Mouse (Mus musculus): ENCODE data around the gene Aktip. TPM values are rescaled to one million over a fixed set of nuclear protein-coding genes. Genes with fewer than 3 reads are reported as not detected.

Gene Aktip
- total and polyA plus RNA-seq, 3 experiments, result 9.3 to 13.4 (median 13.3) TPM

- in situ Hi-C loops (cut with MboI; ENCODE audit: low pct_ligation_motif_present, low pct_unique_long_range_greater_than_20kb, low sequenced_read_pairs) (no loop called here), dilution Hi-C loops (cut with MboI; ENCODE audit: extremely low pct_ligation_motif_present, extremely low pct_unique_long_range_greater_than_20kb, low sequenced_read_pairs) (no loop called here)
- no peak overlapping the region for H3K4me2 ChIP-seq (ENCODE audit: insufficient read depth, low read depth, poor library complexity, severe bottlenecking)
Observed at GRCm38 (mm10) chr8:91170152-91170551, 29.6 kb downstream of the Aktip start.

DNA sequence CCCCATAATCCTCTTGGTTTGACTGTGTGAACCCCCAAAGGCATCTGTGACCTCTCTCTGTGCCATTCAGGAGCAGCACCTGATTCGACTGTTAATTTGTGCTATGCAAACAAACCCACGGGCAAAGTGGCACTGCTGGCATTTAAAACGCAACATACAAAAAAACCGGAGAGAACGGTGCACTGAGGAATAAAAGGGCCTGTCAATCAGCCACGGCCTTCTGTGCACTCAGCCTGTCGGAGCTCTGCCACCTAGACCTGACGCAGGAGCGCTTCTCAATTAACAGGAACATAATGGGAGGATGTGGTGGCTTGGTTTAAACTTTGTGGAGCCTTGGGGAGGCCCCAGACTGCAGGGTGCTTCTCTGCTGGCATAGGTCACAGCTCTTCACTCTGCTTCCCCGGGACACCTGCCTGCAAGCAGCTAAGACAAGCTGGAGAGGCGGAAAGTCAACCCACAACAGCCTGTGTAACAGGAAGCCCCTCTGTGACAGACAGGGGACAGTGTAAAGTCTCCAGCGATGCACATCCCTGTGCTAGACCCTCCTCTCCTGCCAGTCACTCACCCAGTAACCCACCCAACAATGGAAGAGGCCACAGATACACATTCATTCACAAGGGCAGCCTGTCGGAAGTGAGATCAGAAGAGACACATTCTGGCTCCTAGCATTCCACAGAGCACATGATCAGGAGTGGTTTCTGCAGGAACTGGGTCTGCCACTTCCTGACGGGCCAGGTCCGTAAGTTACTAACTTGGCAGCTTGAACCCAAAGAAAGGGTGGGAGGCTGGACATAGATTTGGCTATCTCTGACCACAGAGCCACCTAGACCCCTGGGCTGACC lies 39.6 kb downstream of the Aktip start:
- Histone ChIP-seq H3K79me2 (replicated peaks; ENCODE audit: control insufficient read depth, extremely low read depth, insufficient read depth, poor library complexity, severe bottlenecking) (no peaks in the 10 kb centered on the region), H3K9ac (ENCODE audit: insufficient read depth, low read depth) (no peak overlapping the region), H3K4me3 (replicated peaks in 1 of 3; ENCODE audit: low read depth in 2 of 3, low read length in 2 of 3, poor library complexity in 1 of 3) (no peak overlapping the region), H3K27ac (ENCODE audit: insufficient read depth, low read depth) (no peak overlapping the region), H3K4me2 (ENCODE audit: insufficient read depth, low read depth, poor library complexity, severe bottlenecking) (no peak overlapping the region), H3K9me3 (replicated peaks; ENCODE audit: low read length) (peaks cover 9% of the 10 kb centered on the region), H3K36me3 (replicated peaks in 1 of 2; ENCODE audit: control insufficient read depth in 1 of 2, insufficient read depth in 1 of 2, low read length in 1 of 2) (no peaks in the 10 kb centered on the region), H3K4me1 (ENCODE audit: control insufficient read depth in 1 of 2, insufficient read depth in 2 of 2) (peaks cover 0 to 17% of the 10 kb centered on the region in 2 experiments; a peak in 2 of 4 replicates), H3K27me3 (replicated peaks) (no peaks in the 10 kb centered on the region)
- dilution Hi-C loops (cut with MboI; ENCODE audit: extremely low pct_ligation_motif_present, extremely low pct_unique_long_range_greater_than_20kb, low sequenced_read_pairs), result no loop called here
- in situ Hi-C loops (cut with MboI; ENCODE audit: low pct_ligation_motif_present, low pct_unique_long_range_greater_than_20kb, low sequenced_read_pairs), result no loop called here
- TF ChIP-seq USF1 (IDR thresholded peaks at IDR 0.05; ENCODE audit: low read depth, low read length) (no peak), JUN (IDR thresholded peaks at IDR 0.05; ENCODE audit: insufficient read depth, low read depth, low read length) (no peak), MEF2A (IDR thresholded peaks at IDR 0.05; ENCODE audit: borderline replicate concordance, low read depth, low read length) (no peak), RAD21 (IDR thresholded peaks at IDR 0.05; ENCODE audit: low read depth, low read length) (no peak), CTCF (conservative IDR thresholded peaks at IDR 0.05 in 1 of 2, IDR thresholded peaks at IDR 0.05 in 1 of 2; ENCODE audit: low read depth in 2 of 2, low read length in 2 of 2) (no peak), ETS1 (conservative IDR thresholded peaks at IDR 0.05; ENCODE audit: low read depth, low read length) (no peak), CHD2 (IDR thresholded peaks at IDR 0.05; ENCODE audit: low read length) (no peak), MXI1 (IDR thresholded peaks at IDR 0.05; ENCODE audit: low read depth, low read length) (no peak), BHLHE40 (IDR thresholded peaks at IDR 0.05; ENCODE audit: low read depth, low read length) (no peak), ZMIZ1 (IDR thresholded peaks at IDR 0.05; ENCODE audit: low read depth, low read length) (no peak), MAX (IDR thresholded peaks at IDR 0.05; ENCODE audit: low read length) (no peak)
- DNase-seq (ENCODE audit: extremely low read depth), result peak; percentile 33

More at GRCm38 (mm10) chr8:91170152-91170551, 29.6 kb downstream of the Aktip start:
- DNase-seq (ENCODE audit: extremely low read depth), result no peak
- H3K4me1 ChIP-seq (ENCODE audit: control insufficient read depth in 1 of 2, insufficient read depth in 2 of 2), result peaks cover 0 to 2% of the 10 kb centered on the region in 2 experiments; a peak in 1 of 4 replicates
- H3K36me3 ChIP-seq (replicated peaks in 1 of 2; ENCODE audit: control insufficient read depth in 1 of 2, insufficient read depth in 1 of 2, low read length in 1 of 2), result no peaks in the 10 kb centered on the region
- peaks cover 2% of the 10 kb centered on the region for H3K27me3 ChIP-seq (replicated peaks)
- TF ChIP-seq RCOR1 (conservative IDR thresholded peaks at IDR 0.05; ENCODE audit: low read depth, low read length) (no peak), ZMIZ1 (IDR thresholded peaks at IDR 0.05; ENCODE audit: low read depth, low read length) (no peak), RAD21 (IDR thresholded peaks at IDR 0.05; ENCODE audit: low read depth, low read length) (no peak)
- H3K9ac ChIP-seq (ENCODE audit: insufficient read depth, low read depth), result no peak overlapping the region
- no peaks in the 10 kb centered on the region for H3K9me3 ChIP-seq (replicated peaks; ENCODE audit: low read length)
- H3K79me2 ChIP-seq (replicated peaks; ENCODE audit: control insufficient read depth, extremely low read depth, insufficient read depth, poor library complexity, severe bottlenecking), result no peaks in the 10 kb centered on the region
- no peak overlapping the region for H3K27ac ChIP-seq (ENCODE audit: insufficient read depth, low read depth)
- no peak overlapping the region for H3K4me3 ChIP-seq (replicated peaks in 1 of 3; ENCODE audit: low read depth in 2 of 3, low read length in 2 of 3, poor library complexity in 1 of 3)
